Mouse (Mus musculus): ENCODE data around the gene Gm8229.
"Not testable (repeated sequence)": the region's sequence is repeated elsewhere in the genome, so short reads cannot be mapped to it uniquely, and the experiment has no call there.

- not testable (repeated sequence) for TF ChIP-seq CTCF (IDR thresholded peaks at IDR 0.05; ENCODE audit: extremely low read depth, insufficient read depth, insufficient read length, insufficient replicate concordance); POLR2A (IDR thresholded peaks at IDR 0.05; ENCODE audit: low read depth, low read length)
These were observed 26.7 kb upstream of the Gm8229 start, which contains the start of gene Gm5930 for GRCm38 (mm10) chr14:44338484-44338883.
